Mouse (Mus musculus): ENCODE measurements around the gene Rhoh. TPM values are rescaled to one million over a fixed set of nuclear protein-coding genes. Genes with fewer than 3 reads are reported as not detected.

Gene Rhoh
- polyA plus RNA-seq, 1 experiment from 2014 or later: 1.6 TPM

DNA sequence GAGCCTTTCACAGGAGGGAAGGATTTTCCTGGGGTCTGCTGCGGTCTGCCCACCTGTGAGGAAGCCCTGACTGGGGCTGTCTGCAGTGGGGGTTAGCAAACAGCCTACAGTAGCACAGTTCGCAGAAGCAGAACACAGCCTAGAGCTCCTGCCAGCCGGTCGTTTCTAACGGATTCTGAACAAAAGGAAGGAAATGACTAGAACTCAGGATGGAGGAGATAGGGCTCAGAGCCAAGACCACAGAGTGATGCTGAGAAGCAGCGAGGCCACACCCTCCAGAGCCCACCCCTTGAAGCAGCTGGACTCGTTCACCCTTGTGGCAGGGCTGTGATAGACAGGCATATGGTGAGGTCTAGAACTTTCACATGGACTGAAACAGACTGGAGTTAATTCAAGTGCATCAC is 39.9 kb downstream of the Rhoh start:
- WGBS: 34% methylated on average over 7 of the region's 7 CpGs
- Histone ChIP-seq H3K4me3 (replicated peaks) (no peak overlapping the region), H3K27me3 (replicated peaks) (no peaks in the 10 kb centered on the region), H3K36me3 (no peaks in the 10 kb centered on the region), H3K27ac (no peak overlapping the region), H3K4me1 (no peaks in the 10 kb centered on the region), H3K9me3 (no peaks in the 10 kb centered on the region), H3K9ac (no peak overlapping the region), H3K4me2 (no peak overlapping the region)
- no peak for ATAC-seq (ENCODE audit: insufficient read depth, low FRiP score, low read depth)

DNA sequence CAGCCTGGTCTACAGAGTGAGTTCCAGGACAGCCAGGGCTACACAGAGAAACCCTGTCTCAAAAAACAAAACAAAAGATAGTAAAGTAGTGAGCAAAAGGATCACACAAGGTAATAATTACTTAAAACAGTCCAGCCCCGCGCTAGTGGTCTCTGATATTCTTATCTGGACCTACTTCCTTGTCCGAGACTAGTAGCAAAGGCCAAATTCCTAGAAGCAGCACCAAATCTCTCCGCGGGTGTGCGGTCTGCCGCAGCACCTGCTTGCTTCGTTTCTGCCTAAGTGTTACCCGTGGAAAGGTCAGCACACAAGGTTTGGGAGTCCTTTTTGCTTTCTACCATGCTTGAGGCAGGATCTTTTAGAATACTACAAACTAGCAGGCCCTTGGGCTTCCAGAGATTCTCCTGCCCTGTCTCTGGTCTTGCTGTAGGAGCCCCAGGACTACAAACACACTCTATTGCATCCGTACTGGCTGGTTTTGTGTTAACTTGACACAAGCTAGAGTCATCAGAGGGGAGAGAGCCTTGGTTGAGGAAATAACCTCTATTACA is 40.9 kb downstream of the Rhoh start:
- H3K4me1 ChIP-seq: no peaks in the 10 kb centered on the region
- no peak overlapping the region for H3K4me2 ChIP-seq
- no peak for ATAC-seq (ENCODE audit: insufficient read depth, low FRiP score, low read depth)
- H3K27me3 ChIP-seq (replicated peaks): no peaks in the 10 kb centered on the region
- H3K4me3 ChIP-seq (replicated peaks): no peak overlapping the region
- 93% methylated on average over 10 of the region's 10 CpGs for WGBS
- H3K27ac ChIP-seq: no peak overlapping the region
- no peaks in the 10 kb centered on the region for H3K9me3 ChIP-seq
- H3K9ac ChIP-seq: no peak overlapping the region
- H3K36me3 ChIP-seq: no peaks in the 10 kb centered on the region

DNA sequence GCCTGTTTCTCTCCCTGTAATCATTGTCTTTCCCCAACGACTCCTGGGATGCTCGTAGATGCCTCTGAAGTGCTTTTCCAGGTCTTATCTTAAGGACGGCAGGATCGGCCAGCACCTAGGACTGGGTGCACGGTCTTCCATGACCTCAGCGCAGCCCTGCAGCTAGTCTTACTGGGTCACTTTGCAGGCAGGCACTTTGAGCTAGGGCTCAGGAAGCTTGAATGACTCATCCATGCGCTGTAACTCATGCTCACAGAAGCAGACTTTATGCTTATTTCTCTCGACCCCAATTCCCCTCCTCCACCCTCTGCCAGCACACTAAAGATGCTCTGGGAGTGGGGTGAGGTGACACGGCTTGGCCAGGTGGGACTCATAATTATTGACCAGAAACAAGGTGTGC is 41.8 kb downstream of the Rhoh start:
- ATAC-seq (ENCODE audit: insufficient read depth, low FRiP score, low read depth): no peak
- no peak overlapping the region for H3K4me2 ChIP-seq
- no peak overlapping the region for H3K27ac ChIP-seq
- H3K4me1 ChIP-seq: no peaks in the 10 kb centered on the region
- H3K9me3 ChIP-seq: no peaks in the 10 kb centered on the region
- no peak overlapping the region for H3K9ac ChIP-seq
- H3K27me3 ChIP-seq (replicated peaks): no peaks in the 10 kb centered on the region
- no peaks in the 10 kb centered on the region for H3K36me3 ChIP-seq
- WGBS: 89% methylated on average over 9 of the region's 9 CpGs
- H3K4me3 ChIP-seq (replicated peaks): no peak overlapping the region

DNA sequence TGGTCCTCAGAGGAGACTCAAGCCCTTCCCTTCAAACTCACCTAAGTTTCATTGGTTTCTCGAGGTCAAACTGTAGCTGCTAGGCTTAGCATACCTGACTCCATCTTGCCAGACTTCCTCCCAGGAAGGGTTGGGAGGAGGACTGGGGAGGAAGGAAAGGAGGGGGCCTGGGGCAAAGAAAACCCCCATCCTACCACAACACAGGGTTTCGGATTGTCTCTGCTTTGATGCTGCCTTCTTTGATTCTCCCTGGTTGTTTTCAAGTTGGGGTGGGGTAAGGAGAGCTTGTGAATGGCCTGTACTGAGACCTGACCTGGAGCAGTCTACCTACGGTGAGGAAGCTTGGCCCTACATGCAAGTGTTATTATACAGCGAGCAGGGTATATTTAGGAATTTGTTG is 43.5 kb downstream of the Rhoh start:
- Histone ChIP-seq H3K4me2 (no peak overlapping the region), H3K36me3 (no peaks in the 10 kb centered on the region), H3K9ac (no peak overlapping the region), H3K9me3 (no peaks in the 10 kb centered on the region), H3K27ac (no peak overlapping the region), H3K27me3 (replicated peaks) (no peaks in the 10 kb centered on the region), H3K4me1 (no peaks in the 10 kb centered on the region), H3K4me3 (replicated peaks) (no peak overlapping the region)
- ATAC-seq (ENCODE audit: insufficient read depth, low FRiP score, low read depth): no peak
- 90% methylated on average over 4 of the region's 4 CpGs for WGBS

DNA sequence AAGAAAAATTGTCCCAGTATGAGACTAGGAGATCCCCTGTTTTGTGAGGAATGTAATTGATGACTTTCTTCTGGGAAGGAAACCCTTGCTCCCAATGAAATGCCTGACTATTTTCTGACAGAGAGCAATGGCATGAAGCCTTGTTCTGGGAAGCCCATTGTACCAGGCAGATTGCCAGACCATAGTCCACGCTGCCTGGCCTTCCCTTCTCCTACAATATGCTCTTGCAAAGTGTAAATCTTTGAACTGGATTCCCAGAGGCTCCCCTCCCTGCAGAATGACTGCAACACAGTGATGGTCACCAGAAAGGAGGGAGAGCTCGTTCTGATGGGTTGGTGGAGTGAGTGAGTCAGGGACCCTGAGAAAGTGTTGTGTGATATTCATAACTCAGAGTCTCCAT is 47.7 kb downstream of the Rhoh start:
- H3K36me3 ChIP-seq: no peaks in the 10 kb centered on the region
- ATAC-seq (ENCODE audit: insufficient read depth, low FRiP score, low read depth): no peak
- no peaks in the 10 kb centered on the region for H3K4me1 ChIP-seq
- H3K4me2 ChIP-seq: no peak overlapping the region
- no peak overlapping the region for H3K9ac ChIP-seq
- H3K9me3 ChIP-seq: no peaks in the 10 kb centered on the region
- H3K4me3 ChIP-seq (replicated peaks): no peak overlapping the region
- 69% methylated on average over 2 of the region's 2 CpGs for WGBS
- H3K27me3 ChIP-seq (replicated peaks): no peaks in the 10 kb centered on the region
- no peak overlapping the region for H3K27ac ChIP-seq

DNA sequence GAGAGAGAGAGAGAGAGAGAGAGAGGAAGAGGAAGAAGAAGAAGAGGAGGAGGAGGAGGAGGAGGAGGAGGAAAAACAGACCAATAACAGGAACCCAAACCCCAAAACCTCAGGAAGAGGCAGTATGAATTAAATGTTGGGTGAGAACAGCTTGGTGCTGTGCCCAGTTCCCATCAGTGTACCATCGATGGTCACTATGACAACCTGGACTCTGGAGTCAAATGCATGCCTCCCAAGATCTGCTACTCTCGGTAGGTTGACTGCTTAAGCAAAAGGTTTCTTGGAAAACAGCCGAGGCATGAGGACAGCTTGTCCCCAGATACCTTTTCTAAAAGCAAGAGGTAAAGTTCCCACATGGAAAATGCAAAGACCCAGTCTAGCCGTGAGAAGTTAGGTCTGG is 48.3 kb downstream of the Rhoh start:
- Histone ChIP-seq H3K4me2 (no peak overlapping the region), H3K27me3 (replicated peaks) (no peaks in the 10 kb centered on the region), H3K36me3 (no peaks in the 10 kb centered on the region), H3K27ac (no peak overlapping the region), H3K9ac (no peak overlapping the region), H3K4me1 (no peaks in the 10 kb centered on the region), H3K9me3 (no peaks in the 10 kb centered on the region), H3K4me3 (replicated peaks) (no peak overlapping the region)
- 79% methylated on average over 4 of the region's 4 CpGs for WGBS
- no peak for ATAC-seq (ENCODE audit: insufficient read depth, low FRiP score, low read depth)

DNA sequence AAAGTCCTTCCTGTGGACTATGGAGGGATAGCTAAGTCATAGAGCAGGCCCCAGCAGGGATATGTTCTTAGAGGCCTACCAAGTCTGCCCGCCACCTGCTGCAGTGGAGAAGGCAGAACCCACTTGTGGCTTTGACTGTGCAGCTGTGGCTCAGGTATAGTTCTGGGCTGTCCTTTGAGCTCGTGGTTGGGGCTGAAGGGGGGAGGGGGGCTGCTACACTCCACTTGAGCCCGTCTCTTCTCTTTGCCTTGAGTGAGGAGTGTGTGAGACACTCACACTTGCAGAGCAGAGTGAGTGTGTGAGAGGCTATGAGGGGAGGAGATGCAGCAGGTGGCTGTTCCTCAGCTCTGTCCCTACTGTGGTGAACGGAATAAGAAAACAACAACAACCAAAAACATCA is 49.4 kb downstream of the Rhoh start:
- no peaks in the 10 kb centered on the region for H3K4me1 ChIP-seq
- no peaks in the 10 kb centered on the region for H3K36me3 ChIP-seq
- H3K9me3 ChIP-seq: no peaks in the 10 kb centered on the region
- H3K27ac ChIP-seq: no peak overlapping the region
- H3K4me2 ChIP-seq: no peak overlapping the region
- no peak for ATAC-seq (ENCODE audit: insufficient read depth, low FRiP score, low read depth)
- H3K4me3 ChIP-seq (replicated peaks): no peak overlapping the region
- 71% methylated on average over 4 of the region's 4 CpGs for WGBS
- no peaks in the 10 kb centered on the region for H3K27me3 ChIP-seq (replicated peaks)
- no peak overlapping the region for H3K9ac ChIP-seq

DNA sequence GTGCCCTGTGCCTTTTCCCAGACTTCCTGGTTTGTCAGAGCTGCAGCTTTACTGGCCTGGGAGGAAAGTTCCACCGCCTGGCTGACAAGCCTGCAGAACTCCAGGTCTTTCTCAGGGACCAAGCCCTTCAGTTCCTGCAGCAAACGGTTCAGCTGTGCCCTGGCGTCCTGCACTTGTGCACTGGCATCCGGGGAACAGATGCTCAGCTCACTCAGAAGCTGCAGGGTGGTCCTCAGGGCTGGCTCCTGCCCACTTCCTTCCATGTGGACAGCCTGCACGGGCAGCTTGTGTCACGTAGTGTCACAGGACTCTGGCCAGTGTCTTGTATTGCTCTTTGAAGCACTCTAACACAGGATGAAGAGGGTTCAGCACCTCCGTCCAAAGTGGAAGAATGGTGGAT is 50.7 kb downstream of the Rhoh start:
- WGBS: 77% methylated on average over 7 of the region's 7 CpGs
- Histone ChIP-seq H3K27ac (no peak overlapping the region), H3K4me2 (no peak overlapping the region), H3K4me1 (no peaks in the 10 kb centered on the region), H3K27me3 (replicated peaks) (no peaks in the 10 kb centered on the region), H3K9ac (no peak overlapping the region), H3K4me3 (replicated peaks) (no peak overlapping the region), H3K36me3 (no peaks in the 10 kb centered on the region), H3K9me3 (no peaks in the 10 kb centered on the region)
- ATAC-seq (ENCODE audit: insufficient read depth, low FRiP score, low read depth): no peak

DNA sequence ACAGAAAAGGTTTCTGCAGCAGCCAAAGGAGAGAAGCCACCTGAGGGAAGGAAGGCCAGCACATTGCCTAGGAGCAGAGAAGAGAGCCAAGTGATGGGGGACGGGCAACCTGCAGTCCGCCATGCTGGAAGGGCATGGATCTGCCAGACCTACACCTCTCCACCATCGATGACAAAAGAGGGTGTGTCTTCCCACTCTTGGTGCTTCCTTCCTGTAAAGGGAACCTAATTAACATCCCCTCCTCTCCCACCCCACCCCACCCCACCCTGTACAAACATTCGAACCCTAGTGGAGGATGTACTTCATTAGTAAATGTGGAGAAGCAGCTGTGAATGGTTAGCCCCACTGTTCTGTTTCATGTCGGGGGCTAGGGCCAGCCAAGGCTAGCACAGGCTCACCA is 51.2 kb downstream of the Rhoh start:
- Histone ChIP-seq H3K4me2 (no peak overlapping the region), H3K4me1 (no peaks in the 10 kb centered on the region), H3K27me3 (replicated peaks) (no peaks in the 10 kb centered on the region), H3K9me3 (no peaks in the 10 kb centered on the region), H3K9ac (no peak overlapping the region), H3K36me3 (no peaks in the 10 kb centered on the region), H3K27ac (no peak overlapping the region), H3K4me3 (replicated peaks) (no peak overlapping the region)
- 77% methylated on average over 5 of the region's 5 CpGs for WGBS
- ATAC-seq (ENCODE audit: insufficient read depth, low FRiP score, low read depth): no peak

DNA sequence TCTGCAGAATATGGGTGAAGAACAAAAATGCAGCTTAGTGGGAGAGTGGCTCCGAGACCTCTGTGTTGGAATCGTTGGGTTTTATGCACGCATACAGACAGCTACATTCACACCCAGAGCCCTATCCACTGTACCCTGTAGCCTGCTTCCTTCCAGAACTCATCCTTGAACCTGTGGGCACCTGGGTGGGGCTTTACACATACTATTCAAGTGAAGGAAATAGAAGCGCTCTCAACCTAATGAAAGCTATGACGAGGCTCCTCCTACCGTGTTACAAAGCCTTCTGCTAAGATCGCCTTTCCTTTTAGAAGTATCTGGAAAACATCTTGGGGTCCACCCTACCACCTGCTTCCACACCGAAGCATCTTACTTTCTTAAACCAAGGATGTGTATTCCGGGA is 52.1 kb downstream of the Rhoh start:
- H3K27ac ChIP-seq: no peak overlapping the region
- no peak overlapping the region for H3K9ac ChIP-seq
- H3K9me3 ChIP-seq: no peaks in the 10 kb centered on the region
- H3K36me3 ChIP-seq: no peaks in the 10 kb centered on the region
- H3K27me3 ChIP-seq (replicated peaks): no peaks in the 10 kb centered on the region
- no peak for ATAC-seq (ENCODE audit: insufficient read depth, low FRiP score, low read depth)
- H3K4me2 ChIP-seq: no peak overlapping the region
- H3K4me3 ChIP-seq (replicated peaks): no peak overlapping the region
- 86% methylated on average over 9 of the region's 9 CpGs for WGBS
- no peaks in the 10 kb centered on the region for H3K4me1 ChIP-seq

DNA sequence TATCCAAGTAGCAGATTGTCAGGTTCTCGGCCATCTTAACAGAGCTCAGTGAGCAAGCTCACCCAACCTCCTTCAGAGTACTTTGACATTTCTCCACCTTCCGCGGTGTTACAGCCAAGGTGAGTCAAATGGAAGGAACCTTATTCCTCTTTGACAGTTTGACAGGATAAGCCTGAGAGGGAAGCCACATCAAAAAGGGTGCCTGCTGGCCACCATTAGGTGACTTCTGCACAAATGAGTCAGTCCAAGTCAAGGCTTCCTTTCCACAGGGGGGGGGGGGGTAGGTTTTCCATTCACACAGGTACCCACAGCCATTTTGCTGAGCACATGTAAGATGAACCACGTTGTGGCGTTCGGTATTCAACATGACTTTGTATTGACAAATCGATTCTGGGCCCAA is 53.3 kb downstream of the Rhoh start:
- no peak overlapping the region for H3K9ac ChIP-seq
- no peaks in the 10 kb centered on the region for H3K36me3 ChIP-seq
- H3K4me1 ChIP-seq: no peaks in the 10 kb centered on the region
- no peaks in the 10 kb centered on the region for H3K27me3 ChIP-seq (replicated peaks)
- WGBS: 90% methylated on average over 7 of the region's 7 CpGs
- H3K27ac ChIP-seq: no peak overlapping the region
- no peak overlapping the region for H3K4me2 ChIP-seq
- H3K4me3 ChIP-seq (replicated peaks): no peak overlapping the region
- no peaks in the 10 kb centered on the region for H3K9me3 ChIP-seq
- ATAC-seq (ENCODE audit: insufficient read depth, low FRiP score, low read depth): no peak

DNA sequence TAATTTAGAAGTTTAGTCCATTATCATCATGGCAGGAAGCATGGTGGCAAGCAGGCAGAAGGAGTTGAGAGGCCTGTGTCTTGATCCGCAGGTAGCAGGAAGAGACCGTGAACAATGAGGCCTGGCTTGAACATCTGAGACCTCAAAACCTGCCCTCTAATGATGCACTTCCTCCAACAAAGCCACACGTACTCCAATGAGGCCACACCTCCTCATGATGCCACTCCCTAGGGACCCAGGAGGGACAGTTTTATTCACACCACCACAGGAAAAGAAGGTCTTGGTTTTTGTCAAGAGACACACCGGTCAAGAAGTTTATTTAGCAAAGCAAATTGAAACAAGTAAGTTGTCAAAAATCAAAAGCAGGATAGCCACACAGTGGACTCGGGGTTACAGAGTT is 55.9 kb downstream of the Rhoh start:
- no peak overlapping the region for H3K4me3 ChIP-seq (replicated peaks)
- no peak for ATAC-seq (ENCODE audit: insufficient read depth, low FRiP score, low read depth)
- no peak overlapping the region for H3K9ac ChIP-seq
- 89% methylated on average over 5 of the region's 5 CpGs for WGBS
- H3K36me3 ChIP-seq: no peaks in the 10 kb centered on the region
- H3K27me3 ChIP-seq (replicated peaks): no peaks in the 10 kb centered on the region
- no peak overlapping the region for H3K4me2 ChIP-seq
- no peaks in the 10 kb centered on the region for H3K4me1 ChIP-seq
- no peak overlapping the region for H3K27ac ChIP-seq
- no peaks in the 10 kb centered on the region for H3K9me3 ChIP-seq

DNA sequence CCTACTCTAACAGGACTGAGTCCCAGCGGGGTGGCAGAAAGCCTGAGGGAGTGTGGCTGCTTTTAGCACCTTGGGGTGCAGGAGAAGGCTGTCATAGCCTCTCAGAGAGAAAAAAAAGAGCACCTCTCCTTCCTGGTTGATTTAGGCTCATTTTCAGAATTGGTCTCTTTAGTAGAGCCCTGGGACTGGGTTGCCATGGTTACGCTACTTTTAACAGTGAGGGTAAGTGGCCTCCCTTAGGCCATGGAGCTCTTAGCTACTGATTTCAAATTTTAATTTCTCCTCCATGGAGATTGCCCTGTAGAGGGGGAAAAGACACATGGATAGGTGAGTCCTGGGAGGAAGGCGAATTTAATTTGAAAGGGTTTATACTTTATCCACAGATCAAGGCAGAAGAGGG is 57.6 kb downstream of the Rhoh start:
- no peaks in the 10 kb centered on the region for H3K27me3 ChIP-seq (replicated peaks)
- no peaks in the 10 kb centered on the region for H3K9me3 ChIP-seq
- H3K4me3 ChIP-seq (replicated peaks): no peak overlapping the region
- H3K27ac ChIP-seq: no peak overlapping the region
- H3K36me3 ChIP-seq: no peaks in the 10 kb centered on the region
- WGBS: 72% methylated on average over 3 of the region's 3 CpGs
- no peak overlapping the region for H3K4me2 ChIP-seq
- H3K4me1 ChIP-seq: no peaks in the 10 kb centered on the region
- ATAC-seq (ENCODE audit: insufficient read depth, low FRiP score, low read depth): no peak
- no peak overlapping the region for H3K9ac ChIP-seq
